Mouse (Mus musculus): ENCODE data around the gene Ralgapa2. TPM values are rescaled to one million over a fixed set of nuclear protein-coding genes. Genes with fewer than 3 reads are reported as not detected.

The Ralgapa2 gene
- polyA plus RNA-seq, 1 experiment from 2014 or later: 6.5 TPM

- Histone ChIP-seq H3K36me3 (0 out of 2 replicates have a peak, but pooled peaks cover 2% of the 10 kb centered on the region), H3K4me3 (no peak overlapping the region), H3K4me2 (no peak overlapping the region), H3K4me1 (no peaks in the 10 kb centered on the region), H3K9ac (no peak overlapping the region), H3K27ac (replicated peaks) (no peak overlapping the region), H3K27me3 (replicated peaks) (no peaks in the 10 kb centered on the region), H3K9me3 (no peaks in the 10 kb centered on the region)
- no peak for ATAC-seq (ENCODE audit: extremely low read depth, insufficient number of reproducible peaks, low FRiP score, low TSS enrichment)
- 71% methylated on average over 3 of the region's 3 CpGs for WGBS
Measured at GRCm38 (mm10) chr2:146299841-146300460, 212.2 kb downstream of the Ralgapa2 start.

- no peaks in the 10 kb centered on the region for H3K27me3 ChIP-seq (replicated peaks)
- H3K4me1 ChIP-seq: no peaks in the 10 kb centered on the region
- 75% methylated on average over 9 of the region's 9 CpGs for WGBS
- no peaks in the 10 kb centered on the region for H3K36me3 ChIP-seq
- H3K27ac ChIP-seq (replicated peaks): no peak overlapping the region
- no peak overlapping the region for H3K9ac ChIP-seq
- H3K9me3 ChIP-seq: no peaks in the 10 kb centered on the region
- H3K4me3 ChIP-seq: no peak overlapping the region
- H3K4me2 ChIP-seq: no peak overlapping the region
- no peak for ATAC-seq (ENCODE audit: extremely low read depth, insufficient number of reproducible peaks, low FRiP score, low TSS enrichment)
Measured at GRCm38 (mm10) chr2:146293538-146293937, 218.6 kb downstream of the Ralgapa2 start.

GRCm38 (mm10) chr2:146290871-146291637 is 221.1 kb downstream of the Ralgapa2 start:
- Histone ChIP-seq H3K9me3 (no peaks in the 10 kb centered on the region), H3K36me3 (no peaks in the 10 kb centered on the region), H3K27ac (replicated peaks) (no peak overlapping the region), H3K9ac (no peak overlapping the region), H3K4me3 (no peak overlapping the region), H3K4me2 (no peak overlapping the region), H3K4me1 (no peaks in the 10 kb centered on the region), H3K27me3 (replicated peaks) (no peaks in the 10 kb centered on the region)
- no peak for ATAC-seq (ENCODE audit: extremely low read depth, insufficient number of reproducible peaks, low FRiP score, low TSS enrichment)
- WGBS: 54% methylated on average over 14 of the region's 14 CpGs

- H3K9ac ChIP-seq: no peak overlapping the region
- no peak overlapping the region for H3K27ac ChIP-seq (replicated peaks)
- ATAC-seq (ENCODE audit: extremely low read depth, insufficient number of reproducible peaks, low FRiP score, low TSS enrichment): no peak
- H3K4me1 ChIP-seq: no peaks in the 10 kb centered on the region
- H3K36me3 ChIP-seq: no peaks in the 10 kb centered on the region
- H3K9me3 ChIP-seq: no peaks in the 10 kb centered on the region
- no peak overlapping the region for H3K4me2 ChIP-seq
- H3K4me3 ChIP-seq: no peak overlapping the region
- H3K27me3 ChIP-seq (replicated peaks): no peaks in the 10 kb centered on the region
- 89% methylated on average over 6 of the region's 6 CpGs for WGBS
Measured at GRCm38 (mm10) chr2:146290366-146290765, 221.8 kb downstream of the Ralgapa2 start.

GRCm38 (mm10) chr2:146289394-146289793 is 222.8 kb downstream of the Ralgapa2 start:
- Histone ChIP-seq H3K4me2 (no peak overlapping the region), H3K27ac (replicated peaks) (no peak overlapping the region), H3K9me3 (no peaks in the 10 kb centered on the region), H3K4me3 (no peak overlapping the region), H3K9ac (no peak overlapping the region), H3K27me3 (replicated peaks) (no peaks in the 10 kb centered on the region), H3K36me3 (no peaks in the 10 kb centered on the region), H3K4me1 (no peaks in the 10 kb centered on the region)
- no peak for ATAC-seq (ENCODE audit: extremely low read depth, insufficient number of reproducible peaks, low FRiP score, low TSS enrichment)
- 68% methylated on average over 4 of the region's 4 CpGs for whole genome bisulfite sequencing

- no peak for ATAC-seq (ENCODE audit: extremely low read depth, insufficient number of reproducible peaks, low FRiP score, low TSS enrichment)
- WGBS: 86% methylated on average over 1 of the region's 1 CpGs
- H3K4me1 ChIP-seq: no peaks in the 10 kb centered on the region
Measured at GRCm38 (mm10) chr2:146288326-146288725, 223.8 kb downstream of the Ralgapa2 start.

GRCm38 (mm10) chr2:146287531-146287930 is 224.6 kb downstream of the Ralgapa2 start:
- Histone ChIP-seq H3K4me3 (no peak overlapping the region), H3K4me1 (no peaks in the 10 kb centered on the region), H3K36me3 (no peaks in the 10 kb centered on the region), H3K9me3 (no peaks in the 10 kb centered on the region), H3K9ac (no peak overlapping the region), H3K27me3 (replicated peaks) (no peaks in the 10 kb centered on the region), H3K4me2 (no peak overlapping the region), H3K27ac (replicated peaks) (no peak overlapping the region)
- ATAC-seq (ENCODE audit: extremely low read depth, insufficient number of reproducible peaks, low FRiP score, low TSS enrichment): no peak
- 89% methylated on average over 6 of the region's 6 CpGs for WGBS

More at GRCm38 (mm10) chr2:146288326-146288725, 223.8 kb downstream of the Ralgapa2 start:
- H3K9ac ChIP-seq: no peak overlapping the region
- no peaks in the 10 kb centered on the region for H3K9me3 ChIP-seq
- no peak overlapping the region for H3K4me3 ChIP-seq
- no peak overlapping the region for H3K27ac ChIP-seq (replicated peaks)
- no peak overlapping the region for H3K4me2 ChIP-seq
- H3K36me3 ChIP-seq: no peaks in the 10 kb centered on the region
- H3K27me3 ChIP-seq (replicated peaks): no peaks in the 10 kb centered on the region

GRCm38 (mm10) chr2:146281346-146281745 is 230.8 kb downstream of the Ralgapa2 start:
- 62% methylated on average over 6 of the region's 6 CpGs for WGBS
- no peak overlapping the region for H3K9ac ChIP-seq
- H3K36me3 ChIP-seq: no peaks in the 10 kb centered on the region
- no peak overlapping the region for H3K4me2 ChIP-seq
- H3K27ac ChIP-seq (replicated peaks): no peak overlapping the region
- H3K4me1 ChIP-seq: peaks cover 3% of the 10 kb centered on the region; the same call in 1 of the 2 replicates
- no peak for ATAC-seq (ENCODE audit: extremely low read depth, insufficient number of reproducible peaks, low FRiP score, low TSS enrichment)
- no peaks in the 10 kb centered on the region for H3K27me3 ChIP-seq (replicated peaks)
- no peaks in the 10 kb centered on the region for H3K9me3 ChIP-seq
- no peak overlapping the region for H3K4me3 ChIP-seq

GRCm38 (mm10) chr2:146280921-146281274 is 231.2 kb downstream of the Ralgapa2 start:
- H3K4me1 ChIP-seq: peaks cover 3% of the 10 kb centered on the region; the same call in 1 of the 2 replicates
- no peak overlapping the region for H3K4me3 ChIP-seq
- 70% methylated on average over 1 of the region's 1 CpGs for WGBS
- no peak for ATAC-seq (ENCODE audit: extremely low read depth, insufficient number of reproducible peaks, low FRiP score, low TSS enrichment)
- H3K9me3 ChIP-seq: no peaks in the 10 kb centered on the region
- no peak overlapping the region for H3K27ac ChIP-seq (replicated peaks)
- H3K36me3 ChIP-seq: no peaks in the 10 kb centered on the region
- H3K27me3 ChIP-seq (replicated peaks): no peaks in the 10 kb centered on the region
- no peak overlapping the region for H3K9ac ChIP-seq
- no peak overlapping the region for H3K4me2 ChIP-seq

GRCm38 (mm10) chr2:146280221-146280920 is 231.8 kb downstream of the Ralgapa2 start:
- Histone ChIP-seq H3K4me2 (no peak overlapping the region), H3K4me3 (no peak overlapping the region), H3K27ac (replicated peaks) (no peak overlapping the region), H3K9ac (no peak overlapping the region), H3K9me3 (no peaks in the 10 kb centered on the region), H3K36me3 (no peaks in the 10 kb centered on the region), H3K27me3 (replicated peaks) (no peaks in the 10 kb centered on the region), H3K4me1 (peaks cover 3% of the 10 kb centered on the region; the same call in 1 of the 2 replicates)
- 47% methylated on average over 6 of the region's 6 CpGs for WGBS
- no peak for ATAC-seq (ENCODE audit: extremely low read depth, insufficient number of reproducible peaks, low FRiP score, low TSS enrichment)

- WGBS: 78% methylated on average over 24 of the region's 24 CpGs
- Histone ChIP-seq H3K9me3 (no peaks in the 10 kb centered on the region), H3K4me1 (peaks cover 3% of the 10 kb centered on the region; the same call in 1 of the 2 replicates), H3K27ac (replicated peaks) (no peak overlapping the region), H3K36me3 (no peaks in the 10 kb centered on the region), H3K4me3 (no peak overlapping the region), H3K9ac (no peak overlapping the region), H3K27me3 (replicated peaks) (no peaks in the 10 kb centered on the region), H3K4me2 (no peak overlapping the region)
- ATAC-seq (ENCODE audit: extremely low read depth, insufficient number of reproducible peaks, low FRiP score, low TSS enrichment): no peak
Measured at GRCm38 (mm10) chr2:146279430-146280220, 232.5 kb downstream of the Ralgapa2 start.
